Mouse (Mus musculus) heart, adult 11 months (tissue): Measurements from ENCODE around the gene 1700080E11Rik.

Experiments used
- DNase-seq: peaks from one replicate; pipeline ENCODE4 v3.0.0; 2022

The 1700080E11Rik gene

DNA sequence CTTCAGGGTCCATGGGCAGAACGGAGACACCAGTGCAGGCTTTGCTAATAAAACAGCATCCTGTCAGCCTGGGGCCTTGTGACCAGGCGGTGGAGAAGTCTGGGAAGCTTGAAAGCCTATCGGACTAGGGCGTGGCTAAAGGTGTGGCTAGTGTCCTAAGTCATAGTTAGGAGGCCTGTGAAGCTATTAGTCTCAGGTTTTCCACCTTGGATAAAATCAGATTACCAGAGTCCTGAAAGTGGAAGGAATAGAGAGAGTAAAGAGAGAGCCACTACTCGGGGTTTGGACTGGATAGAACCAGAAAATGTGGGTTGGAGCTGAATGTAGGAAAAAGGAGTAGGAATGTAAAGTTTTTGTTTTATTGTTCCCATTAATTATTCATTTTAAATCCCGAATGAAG is at the start of gene 1700080E11Rik:
1700080E11Rik (minus strand) TSS at position 101 of the 400 bp plus-strand sequence.
- DNase-seq = no peak

DNA sequence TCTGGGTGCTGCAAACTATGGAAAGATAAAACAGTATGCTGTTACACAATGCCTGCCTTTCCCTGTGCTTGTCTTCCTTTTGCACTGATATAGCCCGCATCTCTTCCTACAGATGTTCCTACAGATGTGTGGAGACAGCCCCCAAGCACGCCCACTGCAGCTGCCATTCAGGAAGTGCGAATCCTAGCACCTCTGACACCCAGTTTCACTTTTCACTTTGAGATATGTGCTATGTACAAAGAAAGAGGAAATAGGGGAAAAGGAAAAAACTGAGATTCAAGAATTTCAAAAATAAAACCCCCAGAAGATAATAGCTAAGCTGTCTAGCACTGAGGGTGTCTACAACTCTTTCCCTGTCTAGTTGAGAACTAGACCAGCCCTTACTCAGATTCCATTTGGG is 41.8 kb upstream of the 1700080E11Rik start:
- peak; percentile 89 for DNase-seq

DNA sequence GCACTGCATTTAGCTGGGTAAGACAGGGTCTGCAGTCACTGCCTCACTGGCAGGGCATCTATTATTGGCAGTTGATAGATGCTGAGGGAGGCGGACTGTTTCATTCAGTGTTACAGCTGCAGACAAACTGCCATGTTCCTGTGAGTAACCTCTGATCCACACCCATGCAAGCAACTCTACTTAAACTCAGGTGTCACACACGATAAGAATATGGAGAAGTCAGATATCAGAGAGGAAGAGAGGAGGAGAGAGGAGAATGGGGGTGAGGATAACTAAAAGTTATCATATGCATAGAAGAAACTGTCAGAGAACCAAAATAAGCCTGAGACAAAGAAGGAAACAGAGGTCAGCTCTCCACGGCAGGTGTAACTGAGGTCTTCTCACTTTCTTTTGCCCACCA is 37.5 kb upstream of the 1700080E11Rik start:
- DNase-seq = no peak

DNA sequence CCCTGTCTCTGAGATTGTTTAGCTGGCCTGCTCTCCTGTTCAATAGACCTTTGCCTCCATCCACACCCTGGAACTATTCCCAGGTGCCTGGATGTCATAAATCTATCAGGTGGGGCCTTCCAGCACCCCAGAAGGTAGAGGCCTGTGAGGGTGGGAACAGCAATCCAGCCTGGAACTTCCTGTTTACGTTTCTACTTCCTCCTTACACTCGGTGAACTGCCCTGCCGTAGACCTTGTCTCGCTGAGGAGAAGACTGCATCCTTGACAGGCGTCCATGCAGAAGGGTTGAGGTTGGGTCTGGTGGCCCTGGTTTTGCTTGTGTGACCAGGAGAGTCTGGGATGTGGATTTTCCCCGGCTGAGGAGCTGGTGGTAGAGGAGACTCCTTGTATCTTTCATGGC is 5.7 kb downstream of the 1700080E11Rik start:
- DNase-seq = peak; percentile 75

DNA sequence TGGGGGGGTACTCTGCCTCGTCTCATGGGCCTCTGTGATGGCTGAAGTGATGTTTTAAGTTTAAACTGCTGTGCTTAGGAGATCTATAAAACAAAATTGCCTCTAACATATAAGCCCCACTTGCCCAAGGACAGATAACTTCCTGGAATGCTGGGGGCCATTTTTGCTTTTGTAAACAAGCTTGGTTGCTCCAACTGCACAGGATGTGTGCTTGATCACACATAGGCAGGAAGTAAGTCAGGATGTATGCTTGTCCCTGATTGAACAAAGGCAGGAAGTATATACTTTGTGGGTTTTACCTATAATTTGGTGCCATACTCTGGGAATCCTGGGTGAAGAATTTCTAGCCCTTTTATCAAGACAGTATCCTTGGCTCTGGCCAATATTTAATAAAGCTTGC is 8.5 kb downstream of the 1700080E11Rik start:
- DNase-seq = peak; percentile 87

DNA sequence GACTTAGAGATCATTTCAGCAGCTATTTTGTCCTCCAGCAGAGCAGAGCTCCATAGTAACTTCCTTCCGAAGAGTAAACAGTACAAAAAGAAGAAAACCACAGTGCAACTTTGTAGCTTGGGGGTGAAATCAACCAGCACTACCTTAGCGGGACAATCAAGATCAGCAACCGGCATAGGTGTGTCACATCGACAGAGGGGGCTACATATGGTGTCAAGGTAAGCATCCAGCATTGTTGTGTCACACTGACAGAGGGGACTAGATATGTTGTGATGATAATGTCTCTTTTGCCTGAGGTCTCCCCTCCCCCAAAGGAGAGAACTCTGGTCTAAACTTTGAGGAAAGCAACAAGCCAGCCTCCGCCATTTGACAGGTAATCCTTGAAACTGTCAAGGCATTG is 10.4 kb downstream of the 1700080E11Rik start:
- DNase-seq = peak; percentile 75

DNA sequence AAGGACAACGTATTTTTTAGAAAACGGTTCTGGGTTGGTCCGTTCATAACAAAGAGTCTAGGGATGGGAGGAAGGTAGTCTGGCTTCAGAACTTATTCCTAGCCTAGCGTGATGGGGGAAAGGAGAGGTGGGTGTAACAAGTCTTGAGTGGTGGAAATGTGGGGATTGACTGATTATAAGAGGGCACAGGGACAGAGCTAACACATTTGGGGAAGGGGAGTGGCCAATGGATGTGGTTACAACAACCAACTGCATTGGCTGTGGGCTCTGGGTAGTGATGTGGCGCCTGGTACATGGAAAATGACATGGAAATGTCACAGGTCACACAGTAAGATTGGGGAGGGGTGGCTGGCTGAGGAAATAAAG is 12.9 kb downstream of the 1700080E11Rik start:
- no peak for DNase-seq

DNA sequence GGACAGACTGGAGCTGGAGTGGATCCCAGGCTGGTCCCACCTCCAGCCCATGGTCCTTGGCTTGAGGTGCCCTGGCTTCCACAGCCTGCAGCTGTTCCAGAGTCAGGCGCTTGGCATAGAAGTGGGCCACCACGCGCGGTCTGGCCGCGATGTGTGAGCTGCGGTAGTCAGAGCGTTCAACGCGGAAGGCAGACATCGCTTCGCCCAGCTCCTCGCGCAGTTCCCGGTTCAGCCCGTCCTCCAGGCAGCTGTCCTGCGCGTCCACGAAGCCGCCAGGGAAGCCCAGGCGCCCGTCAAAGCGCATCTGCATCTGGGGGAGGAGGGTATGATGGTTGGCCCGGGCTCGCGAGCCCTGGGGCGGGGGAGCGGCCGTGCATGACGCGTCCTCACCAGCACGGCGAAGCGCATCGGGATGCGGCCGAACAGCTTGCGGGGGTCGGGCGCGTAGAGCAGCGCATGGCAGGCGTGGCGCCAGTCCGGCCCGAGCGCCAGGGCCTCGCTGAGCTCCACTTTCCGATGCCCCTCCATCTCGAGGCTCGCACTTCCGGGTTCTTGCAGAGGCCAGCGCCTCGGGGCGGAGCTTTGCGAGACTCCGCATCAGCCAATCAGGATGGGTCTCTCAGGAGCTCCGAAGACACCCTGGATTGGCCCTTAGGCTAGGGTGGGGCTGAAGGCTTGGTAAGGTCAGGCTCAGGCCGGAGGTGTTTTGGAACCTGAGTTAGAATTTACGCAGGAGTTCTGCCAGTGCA is 13.5 kb downstream of the 1700080E11Rik start, which contains the start of gene Nudt16:
Nudt16 (minus strand) TSS at position 572 of the 749 bp plus-strand sequence.
- peak; percentile 100 for DNase-seq

DNA sequence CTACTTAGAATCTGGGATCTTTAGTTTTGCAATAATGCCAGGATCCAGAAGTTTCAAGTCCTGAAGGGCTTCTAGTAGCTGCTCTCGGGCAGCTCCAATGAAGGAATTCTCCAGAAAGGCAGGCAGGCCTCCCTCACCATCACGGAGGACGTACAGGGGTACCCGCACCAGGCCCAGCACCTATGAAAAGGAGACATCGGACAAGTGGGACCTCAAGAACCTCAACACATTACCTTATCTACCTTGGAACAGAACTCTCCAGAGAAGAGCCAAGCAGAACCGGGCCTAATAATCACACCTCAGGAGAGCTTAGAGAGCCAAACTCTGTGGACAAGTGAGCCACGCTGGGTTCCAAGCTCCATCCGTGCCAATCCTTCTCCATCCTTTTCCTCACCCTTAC is 14.6 kb downstream of the 1700080E11Rik start:
- peak; percentile 71 for DNase-seq

DNA sequence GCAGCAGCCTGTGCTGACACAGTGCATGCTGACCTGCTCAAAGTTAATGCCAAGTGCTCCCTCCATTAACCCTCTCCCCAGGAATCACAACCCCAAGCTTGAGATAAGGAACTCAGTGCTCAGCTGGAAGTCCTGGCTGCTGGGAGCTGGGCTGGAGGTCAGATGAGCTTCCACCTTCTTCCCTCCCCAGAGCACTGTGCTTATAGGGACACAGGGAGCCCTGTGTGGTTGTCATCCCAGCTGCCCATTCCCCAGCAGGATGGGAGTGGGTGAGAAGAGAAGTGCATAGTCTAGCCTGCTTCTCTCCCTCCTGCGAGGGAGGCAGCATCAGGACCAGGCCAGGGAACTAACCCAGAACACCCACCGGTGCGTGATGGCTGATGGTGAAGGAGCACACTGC is 19.7 kb downstream of the 1700080E11Rik start:
- DNase-seq = peak; percentile 68

DNA sequence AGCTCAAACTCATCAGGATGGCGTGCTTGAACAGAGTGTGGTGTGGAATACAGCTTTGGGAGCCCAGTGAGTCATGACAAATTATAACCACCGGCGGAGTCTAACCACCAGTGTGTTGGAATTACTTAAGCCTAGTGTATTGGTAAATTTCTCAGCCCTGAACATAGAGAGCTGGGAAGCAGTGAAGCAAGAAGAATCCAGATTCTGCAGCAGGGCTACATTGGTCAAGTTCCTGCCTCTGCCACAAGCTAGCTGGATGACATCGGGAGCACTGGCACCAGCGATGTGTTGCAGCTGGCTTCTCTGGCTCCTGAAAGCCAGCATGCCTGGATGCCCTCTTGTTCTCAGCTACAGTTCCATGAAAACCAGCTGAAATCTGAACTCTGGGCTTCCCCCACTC is 41.0 kb downstream of the 1700080E11Rik start:
- no peak for DNase-seq

DNA sequence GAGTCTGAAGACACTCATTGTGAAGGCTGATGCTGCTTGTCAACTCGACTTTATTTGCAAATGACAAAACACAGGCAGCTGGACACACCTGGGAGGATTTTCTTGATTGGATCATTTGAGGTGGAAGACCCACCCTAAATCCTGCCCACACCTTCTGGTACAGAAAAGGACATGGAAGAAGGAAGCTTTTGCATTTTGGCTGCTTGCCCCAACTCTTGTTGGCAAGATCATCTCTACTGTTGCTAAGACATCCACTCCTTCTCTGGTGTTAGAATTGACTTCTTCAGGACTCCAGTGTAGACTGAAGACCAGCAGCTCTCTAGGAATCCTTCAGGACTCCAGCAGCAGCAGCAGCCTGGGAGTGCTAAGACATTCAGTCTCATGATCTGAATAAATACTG is 43.0 kb downstream of the 1700080E11Rik start:
- DNase-seq = no peak

DNA sequence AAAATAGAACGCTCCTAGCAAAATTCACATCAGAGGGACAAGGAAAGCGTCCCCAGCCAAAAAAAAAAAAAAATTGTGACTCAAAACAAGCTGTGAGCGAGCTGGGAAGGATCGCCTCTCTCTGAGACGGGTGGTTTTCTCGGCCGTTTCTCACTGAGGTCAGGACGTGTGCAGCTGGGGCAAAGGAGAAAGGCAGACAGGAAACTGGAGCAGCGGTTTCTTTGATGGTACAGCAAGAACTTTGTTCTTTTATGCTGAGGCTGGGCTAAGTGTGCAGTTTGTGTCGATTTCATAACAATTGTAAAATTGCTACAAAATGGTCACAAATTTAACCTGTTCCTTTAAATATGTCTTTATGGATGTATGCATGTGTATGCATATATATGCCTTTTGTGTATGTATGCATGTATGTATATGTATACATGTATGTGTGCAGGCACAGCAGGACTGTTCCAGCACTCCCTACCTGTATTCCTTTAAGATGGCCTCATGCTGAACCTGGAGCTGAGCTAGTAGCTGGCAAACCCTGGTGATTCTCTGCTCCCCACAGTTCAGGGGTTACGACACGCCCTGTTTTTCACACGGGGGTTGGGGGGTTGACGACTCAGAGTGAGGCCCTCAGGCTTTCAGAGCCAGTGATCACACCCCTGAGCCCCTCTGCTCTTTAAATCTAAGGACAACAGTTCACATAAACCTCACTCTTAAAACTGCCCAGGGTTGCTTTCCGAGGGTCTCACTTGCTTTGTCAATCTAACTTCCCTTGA is 43.9 kb downstream of the 1700080E11Rik start:
- DNase-seq = no peak
